Mouse (Mus musculus) limb, embryonic 14.5 days (tissue): ENCODE measurements around the gene Gm20671. TPM values are rescaled to one million over a fixed set of nuclear protein-coding genes. Genes with fewer than 3 reads are reported as not detected.
"Not testable (repeated sequence)": the region's sequence is repeated elsewhere in the genome, so short reads cannot be mapped to it uniquely, and the experiment has no call there.

ENCODE experiments used
- ATAC-seq: fragments of 200-750 bp; cut with Nextera tagmentation; 2 replicates; pipeline ENCODE4 v1.8.0; 2017; ENCODE audit warnings: low read depth, moderate number of reproducible peaks, moderate TSS enrichment; ENCODE audit not compliant: low FRiP score
- DNase-seq: peaks from one replicate; pipeline ENCODE4 v3.0.0-alpha.2; 2015; ENCODE audit warnings: low spot score
- H3K27ac ChIP-seq: fragments of 300-500 bp; sonication (generic); replicated peaks from 2 replicates; pipeline ENCODE4 v1.5.1; 2014; ENCODE audit warnings: low read depth, mild to moderate bottlenecking, low read length, moderate library complexity, mixed read lengths
- H3K27me3 ChIP-seq: fragments of 300-500 bp; sonication (generic); 2 replicates; pipeline ENCODE4 v1.6.1; 2014; ENCODE audit warnings: low read length, mixed read lengths; ENCODE audit not compliant: control insufficient read depth, insufficient read depth
- H3K36me3 ChIP-seq: fragments of 300-500 bp; sonication (generic); 2 replicates; pipeline ENCODE4 v1.6.1; 2014; ENCODE audit warnings: mild to moderate bottlenecking, low read length, moderate library complexity, mixed read lengths; ENCODE audit not compliant: control insufficient read depth, insufficient read depth
- H3K4me1 ChIP-seq: fragments of 300-500 bp; sonication (generic); 2 replicates; pipeline ENCODE4 v1.6.1; 2014; ENCODE audit warnings: antibody characterized with exemption, low read length, mixed read lengths; ENCODE audit not compliant: control insufficient read depth, insufficient read depth
- H3K4me2 ChIP-seq: fragments of 300-500 bp; sonication (generic); replicated peaks from 2 replicates; pipeline ENCODE4 v1.6.1; 2014; ENCODE audit warnings: low read depth, mild to moderate bottlenecking, low read length, moderate library complexity; ENCODE audit not compliant: severe bottlenecking
- H3K4me3 ChIP-seq: fragments of 300-500 bp; sonication (generic); replicated peaks from 2 replicates; pipeline ENCODE4 v1.5.1; 2014; ENCODE audit warnings: low read length
- H3K9ac ChIP-seq: fragments of 300-500 bp; sonication (generic); 2 replicates; pipeline ENCODE4 v1.6.1; 2014; ENCODE audit warnings: mild to moderate bottlenecking, low read depth, low read length, moderate library complexity; ENCODE audit not compliant: severe bottlenecking
- H3K9me3 ChIP-seq: fragments of 300-500 bp; sonication (generic); 2 replicates; pipeline ENCODE4 v1.6.1; 2016; ENCODE audit warnings: low read length; ENCODE audit not compliant: control insufficient read depth
- POLR2A ChIP-seq: fragments of 200-500 bp; IDR thresholded peaks from 2 replicates; pipeline ENCODE4 v1.8.0; 2012; ENCODE audit warnings: inconsistent platforms, mild to moderate bottlenecking, moderate library complexity, borderline replicate concordance; ENCODE audit not compliant: insufficient read depth, insufficient read length; ENCODE audit errors: extremely low read depth
- WGBS: fragments of 180-500 bp; shearing (Covaris S2); extraction: QIAGEN DNeasy Blood & Tissue Kit; methylation state at CpG from one replicate; pipeline ENCODE4 v1.1.7; 2014; 5-methylcytosine and 5-hydroxymethylcytosine counted together
- polyA plus RNA-seq, 2 experiments: library from polyadenylated mRNA; depleted of rRNA in 1 of 2; stranded (reverse) in 1 of 2; unstranded in 1 of 2; fragments of >200 nt; fragmentation: Nextera tagmentation in 1 of 2; extraction: Ambion mirVana in 1 of 2; gene quantifications; 2 replicates each; pipeline versions ENCODE4 v1.2.1 to v1.2.3; 2012 to 2014

Gm20671 gene
- polyA plus RNA-seq, 2 experiments = 1.9 TPM; not detected in 1

GRCm38 (mm10) chr5:32740138-32740537 is 86.8 kb downstream of the Gm20671 start:
- WGBS = 96% methylated on average over 3 of the region's 3 CpGs
- H3K4me1 ChIP-seq = no peaks in the 10 kb centered on the region
- DNase-seq (no peak), ATAC-seq (no peak)
- H3K36me3 ChIP-seq = 0 out of 2 replicates have a peak, but pooled peaks cover 2% of the 10 kb centered on the region
- no peak overlapping the region for H3K9ac ChIP-seq
- H3K27me3 ChIP-seq = no peaks in the 10 kb centered on the region
- no peak overlapping the region for H3K4me3 ChIP-seq
- no peaks in the 10 kb centered on the region for H3K9me3 ChIP-seq
- no peak overlapping the region for H3K27ac ChIP-seq
- no peak for TF ChIP-seq POLR2A
- no peak overlapping the region for H3K4me2 ChIP-seq

GRCm38 (mm10) chr5:32736770-32737169 is 90.1 kb downstream of the Gm20671 start:
- not testable (repeated sequence) for H3K4me2 ChIP-seq, H3K4me3 ChIP-seq, H3K27ac ChIP-seq, ATAC-seq, H3K36me3 ChIP-seq, H3K27me3 ChIP-seq, DNase-seq, H3K4me1 ChIP-seq, H3K9me3 ChIP-seq, H3K9ac ChIP-seq
- WGBS = 88% methylated on average over 3 of the region's 3 CpGs

GRCm38 (mm10) chr5:32735779-32736178 is 91.1 kb downstream of the Gm20671 start:
- Histone ChIP-seq H3K36me3 (0 out of 2 replicates have a peak, but pooled peaks cover 4% of the 10 kb centered on the region), H3K4me3 (no peak overlapping the region), H3K4me1 (no peaks in the 10 kb centered on the region), H3K27ac (no peak overlapping the region), H3K4me2 (no peak overlapping the region), H3K9me3 (no peaks in the 10 kb centered on the region), H3K9ac (no peak overlapping the region), H3K27me3 (no peaks in the 10 kb centered on the region)
- TF ChIP-seq POLR2A = no peak
- ATAC-seq (no peak), DNase-seq (no peak)
- WGBS = 81% methylated on average over 6 of the region's 6 CpGs

- not testable (repeated sequence) for H3K4me3 ChIP-seq, H3K4me2 ChIP-seq, ATAC-seq, H3K27ac ChIP-seq, DNase-seq, H3K9me3 ChIP-seq, H3K4me1 ChIP-seq, H3K36me3 ChIP-seq, H3K9ac ChIP-seq, H3K27me3 ChIP-seq
- 94% methylated on average over 6 of the region's 6 CpGs for whole genome bisulfite sequencing
Observed at GRCm38 (mm10) chr5:32733892-32734291, 93.0 kb downstream of the Gm20671 start.

- Histone ChIP-seq H3K27ac (no peak overlapping the region), H3K9ac (no peak overlapping the region), H3K36me3 (no peaks in the 10 kb centered on the region), H3K4me2 (no peak overlapping the region), H3K4me1 (no peaks in the 10 kb centered on the region), H3K4me3 (no peak overlapping the region), H3K27me3 (no peaks in the 10 kb centered on the region), H3K9me3 (no peaks in the 10 kb centered on the region)
- ATAC-seq = no peak
- no peak for DNase-seq
- WGBS = 83% methylated on average over 8 of the region's 8 CpGs
- no peak for TF ChIP-seq POLR2A
Observed at GRCm38 (mm10) chr5:32728851-32729250, 98.1 kb downstream of the Gm20671 start.

- DNase-seq (no peak), ATAC-seq (no peak)
- no peaks in the 10 kb centered on the region for H3K36me3 ChIP-seq
- H3K4me2 ChIP-seq = no peak overlapping the region
- no peaks in the 10 kb centered on the region for H3K4me1 ChIP-seq
- TF ChIP-seq POLR2A = no peak
- 83% methylated on average over 7 of the region's 7 CpGs for WGBS
- H3K27ac ChIP-seq = no peak overlapping the region
- no peak overlapping the region for H3K9ac ChIP-seq
- H3K4me3 ChIP-seq = no peak overlapping the region
- no peaks in the 10 kb centered on the region for H3K9me3 ChIP-seq
- no peaks in the 10 kb centered on the region for H3K27me3 ChIP-seq
Observed at GRCm38 (mm10) chr5:32728300-32728699, 98.6 kb downstream of the Gm20671 start.

GRCm38 (mm10) chr5:32725397-32725796 is 101.5 kb downstream of the Gm20671 start:
- not testable (repeated sequence) for H3K9ac ChIP-seq, H3K9me3 ChIP-seq, H3K4me3 ChIP-seq, DNase-seq, H3K36me3 ChIP-seq, ATAC-seq, H3K27ac ChIP-seq, H3K4me1 ChIP-seq, H3K4me2 ChIP-seq, H3K27me3 ChIP-seq
- 68% methylated on average over 3 of the region's 3 CpGs for WGBS
